Mouse (Mus musculus) forebrain, embryonic 13.5 days (tissue): ENCODE results near the gene Pcgf1. TPM values are rescaled to one million over a fixed set of nuclear protein-coding genes. Genes with fewer than 3 reads are reported as not detected.

Source experiments
- ATAC-seq: fragments of 200-750 bp; cut with Nextera tagmentation; 2 replicates; pipeline ENCODE4 v1.8.0; 2017
- H3K27ac ChIP-seq: fragments of 300-500 bp; sonication (generic); 2 replicates; pipeline ENCODE4 v1.5.1; 2015; ENCODE audit warnings: inconsistent platforms, mild to moderate bottlenecking, moderate library complexity
- H3K27me3 ChIP-seq: fragments of 300-500 bp; sonication (generic); 2 replicates; pipeline ENCODE4 v1.6.1; 2015; ENCODE audit warnings: mild to moderate bottlenecking, inconsistent platforms
- H3K36me3 ChIP-seq: fragments of 300-500 bp; sonication (generic); 2 replicates; pipeline ENCODE4 v1.6.1; 2015; ENCODE audit warnings: mild to moderate bottlenecking, inconsistent platforms; ENCODE audit not compliant: poor library complexity, severe bottlenecking
- H3K4me1 ChIP-seq: fragments of 300-500 bp; sonication (generic); 2 replicates; pipeline ENCODE4 v1.6.1; 2015; ENCODE audit warnings: inconsistent platforms
- H3K4me2 ChIP-seq: fragments of 300-500 bp; sonication (generic); 2 replicates; pipeline ENCODE4 v1.6.1; 2015; ENCODE audit warnings: inconsistent platforms, mild to moderate bottlenecking, moderate library complexity
- H3K4me3 ChIP-seq: fragments of 300-500 bp; sonication (generic); 2 replicates; pipeline ENCODE4 v1.5.1; 2015; ENCODE audit warnings: mild to moderate bottlenecking, inconsistent platforms
- H3K9ac ChIP-seq: fragments of 300-500 bp; sonication (generic); 2 replicates; pipeline ENCODE4 v1.6.1; 2015; ENCODE audit warnings: mild to moderate bottlenecking, inconsistent platforms
- H3K9me3 ChIP-seq: fragments of 300-500 bp; sonication (generic); replicated peaks from 2 replicates; pipeline ENCODE4 v1.6.1; 2016; ENCODE audit warnings: inconsistent platforms
- WGBS: fragments of 180-500 bp; shearing (Covaris S2); methylation state at CpG from one replicate; pipeline ENCODE4 v1.1.7; 2015; 5-methylcytosine and 5-hydroxymethylcytosine counted together
- polyA plus RNA-seq: library from polyadenylated mRNA; unstranded; fragments of >200 nt; fragmentation: Nextera tagmentation; extraction: Ambion mirVana; gene quantifications from 2 replicates; pipeline ENCODE4 v1.2.1, GENCODE M21; 2015

The Pcgf1 gene
- polyA plus RNA-seq, 1 experiment from 2014 or later, result 46.5 TPM

GRCm38 (mm10) chr6:83068706-83069487, 8.8 kb upstream of the Pcgf1 start:
- ATAC-seq, result no peak
- Histone ChIP-seq H3K36me3 (no peaks in the 10 kb centered on the region), H3K4me2 (peak overlapping the region; percentile 18), H3K27me3 (peaks cover 100% of the 10 kb centered on the region), H3K9me3 (no peaks in the 10 kb centered on the region), H3K9ac (no peak overlapping the region), H3K4me1 (peaks cover 28% of the 10 kb centered on the region), H3K4me3 (peak overlapping the region; percentile 23), H3K27ac (no peak overlapping the region)
- under 1% methylated on average over 74 of the region's 81 CpGs for WGBS

DNA sequence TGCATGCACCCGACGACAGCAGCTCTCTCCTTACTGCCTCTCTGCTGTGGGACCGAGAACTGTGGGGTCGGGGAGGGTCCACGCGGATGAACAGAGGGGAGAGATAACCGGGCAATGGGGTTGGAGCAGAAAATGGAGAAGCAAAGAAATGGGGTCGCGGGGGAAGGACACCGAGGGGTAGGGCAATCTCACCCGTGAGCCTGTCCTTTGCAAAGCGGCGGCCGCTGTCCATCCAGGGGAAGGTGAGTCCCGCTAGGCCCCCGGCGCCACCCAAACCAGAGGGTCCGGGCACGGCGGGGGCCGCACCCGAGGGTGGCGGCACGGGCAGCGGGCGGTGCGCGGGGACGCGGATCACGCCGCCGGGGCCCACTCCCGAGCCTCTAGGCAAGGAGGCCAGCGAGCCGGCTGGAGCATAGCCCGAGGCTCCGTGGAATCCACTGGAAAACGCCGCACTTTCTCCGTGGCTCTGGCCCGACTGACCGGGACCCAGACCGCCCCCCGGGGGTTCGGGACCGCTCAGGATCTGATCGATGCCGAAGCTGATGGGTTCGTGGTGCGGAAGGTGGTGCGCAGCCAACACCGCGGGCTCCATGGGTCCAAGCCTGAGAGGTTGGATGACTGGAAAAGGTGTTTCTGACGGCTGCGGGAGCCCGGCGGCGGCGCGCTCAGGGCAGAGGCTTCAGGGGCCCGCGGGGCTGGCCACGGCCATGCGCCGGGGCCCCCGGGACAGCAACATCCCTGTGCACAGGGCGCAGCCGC, 8.0 kb upstream of the Pcgf1 start:
- 0 out of 2 replicates have a peak, but pooled peaks have one; percentile 20 for ATAC-seq
- WGBS, result 1% methylated on average over 65 of the region's 69 CpGs
- Histone ChIP-seq H3K9me3 (no peaks in the 10 kb centered on the region), H3K27ac (no peak overlapping the region), H3K4me3 (peak overlapping the region; percentile 21), H3K36me3 (no peaks in the 10 kb centered on the region), H3K4me1 (peaks cover 28% of the 10 kb centered on the region), H3K27me3 (peaks cover 100% of the 10 kb centered on the region), H3K9ac (no peak overlapping the region), H3K4me2 (peak overlapping the region; percentile 33)

- no peak within 1 kb of the TSS for H3K27ac ChIP-seq
- H3K4me1 ChIP-seq, result peaks cover 28% of the 10 kb centered on the region
- no peaks in the 10 kb centered on the region for H3K36me3 ChIP-seq
- H3K9me3 ChIP-seq, result no peaks in the 10 kb centered on the region
- peak within 1 kb of the TSS; percentile 23 for H3K4me3 ChIP-seq
- no peak within 1 kb of the TSS for H3K9ac ChIP-seq
- ATAC-seq, result no peak
- peaks cover 100% of the 10 kb centered on the region for H3K27me3 ChIP-seq
- H3K4me2 ChIP-seq, result peak within 1 kb of the TSS; percentile 33
- 0% methylated on average over 9 of the region's 10 CpGs for WGBS
Measured at GRCm38 (mm10) chr6:83070247-83070310, 7.6 kb upstream of the Pcgf1 start, which contains the start of gene Tlx2. Tlx2 (minus strand) TSS chr6:83070293.

- H3K9me3 ChIP-seq, result no peaks in the 10 kb centered on the region
- H3K36me3 ChIP-seq, result no peaks in the 10 kb centered on the region
- WGBS, result under 1% methylated on average over 55 of the region's 58 CpGs
- peaks cover 100% of the 10 kb centered on the region for H3K27me3 ChIP-seq
- H3K4me1 ChIP-seq, result peaks cover 28% of the 10 kb centered on the region
- ATAC-seq, result 0 out of 2 replicates have a peak, but pooled peaks have one; percentile 13
- no peak overlapping the region for H3K9ac ChIP-seq
- H3K4me3 ChIP-seq, result peak overlapping the region; percentile 21
- H3K4me2 ChIP-seq, result peak overlapping the region; percentile 33
- H3K27ac ChIP-seq, result no peak overlapping the region
Measured at GRCm38 (mm10) chr6:83070311-83071219, 7.1 kb upstream of the Pcgf1 start.

- Histone ChIP-seq H3K27me3 (peaks cover 100% of the 10 kb centered on the region), H3K9me3 (no peaks in the 10 kb centered on the region), H3K4me2 (0 out of 2 replicates have a peak overlapping the region, but pooled peaks have one; percentile 13), H3K36me3 (no peaks in the 10 kb centered on the region), H3K9ac (no peak overlapping the region), H3K27ac (no peak overlapping the region), H3K4me1 (peaks cover 28% of the 10 kb centered on the region), H3K4me3 (0 out of 2 replicates have a peak overlapping the region, but pooled peaks have one; percentile 9)
- ATAC-seq, result peak; percentile 52; the same call in 1 of the 2 replicates
- WGBS, result 1% methylated on average over 18 of the region's 24 CpGs
Measured at GRCm38 (mm10) chr6:83071220-83071619, 6.4 kb upstream of the Pcgf1 start.

GRCm38 (mm10) chr6:83074979-83075378, 2.7 kb upstream of the Pcgf1 start:
- peaks cover 74% of the 10 kb centered on the region for H3K27me3 ChIP-seq
- H3K4me1 ChIP-seq, result peaks cover 37% of the 10 kb centered on the region
- no peak overlapping the region for H3K27ac ChIP-seq
- H3K36me3 ChIP-seq, result peaks cover 1% of the 10 kb centered on the region; the same call in 1 of the 2 replicates
- H3K9ac ChIP-seq, result no peak overlapping the region
- H3K4me2 ChIP-seq, result no peak overlapping the region
- no peaks in the 10 kb centered on the region for H3K9me3 ChIP-seq
- WGBS, result 19% methylated on average over 2 of the region's 2 CpGs
- no peak for ATAC-seq
- no peak overlapping the region for H3K4me3 ChIP-seq

GRCm38 (mm10) chr6:83078324-83078858, 722 bp downstream of the Pcgf1 start:
- ATAC-seq, result peak; percentile 94
- WGBS, result under 1% methylated on average over 46 of the region's 46 CpGs
- no peaks in the 10 kb centered on the region for H3K9me3 ChIP-seq
- peaks cover 51% of the 10 kb centered on the region for H3K27me3 ChIP-seq
- H3K9ac ChIP-seq, result peak overlapping the region; percentile 84
- H3K27ac ChIP-seq, result peak overlapping the region; percentile 87
- H3K4me3 ChIP-seq, result peak overlapping the region; percentile 79
- peaks cover 21% of the 10 kb centered on the region for H3K4me1 ChIP-seq
- H3K4me2 ChIP-seq, result peak overlapping the region; percentile 97
- peaks cover 29% of the 10 kb centered on the region for H3K36me3 ChIP-seq

GRCm38 (mm10) chr6:83080210-83080609, 2.5 kb downstream of the Pcgf1 start:
- Histone ChIP-seq H3K36me3 (peaks cover 29% of the 10 kb centered on the region), H3K4me1 (peaks cover 21% of the 10 kb centered on the region), H3K4me2 (0 out of 2 replicates have a peak overlapping the region, but pooled peaks have one; percentile 97), H3K4me3 (no peak overlapping the region), H3K27me3 (peaks cover 51% of the 10 kb centered on the region), H3K9ac (no peak overlapping the region), H3K9me3 (no peaks in the 10 kb centered on the region), H3K27ac (no peak overlapping the region)
- WGBS, result 94% methylated on average over 5 of the region's 5 CpGs
- no peak for ATAC-seq

DNA sequence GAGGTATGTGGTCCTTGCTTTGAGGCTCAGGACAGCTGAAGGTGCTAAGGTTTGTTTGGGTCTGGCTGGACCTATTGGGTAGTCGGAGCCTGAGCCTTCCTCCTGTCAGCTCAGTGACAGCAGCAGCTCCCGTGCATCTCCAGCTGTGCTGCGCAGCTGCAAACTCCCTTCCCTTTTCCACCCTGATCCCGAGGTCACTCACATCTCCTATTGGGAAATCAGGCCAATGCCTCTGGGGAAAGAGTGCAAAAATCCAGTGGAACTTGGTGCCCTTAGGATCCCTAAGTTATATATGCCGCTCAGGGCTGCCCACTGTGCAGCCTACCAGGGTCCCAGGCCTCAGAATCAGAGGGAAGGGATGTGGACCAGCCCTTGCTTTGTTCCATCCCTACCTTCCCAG, 5.8 kb downstream of the Pcgf1 start:
- no peak overlapping the region for H3K4me2 ChIP-seq
- ATAC-seq, result no peak
- WGBS, result 5% methylated on average over 5 of the region's 5 CpGs
- H3K27ac ChIP-seq, result no peak overlapping the region
- H3K4me1 ChIP-seq, result peaks cover 19% of the 10 kb centered on the region
- no peak overlapping the region for H3K9ac ChIP-seq
- H3K36me3 ChIP-seq, result peaks cover 29% of the 10 kb centered on the region
- H3K9me3 ChIP-seq, result no peaks in the 10 kb centered on the region
- peaks cover 63% of the 10 kb centered on the region for H3K27me3 ChIP-seq
- H3K4me3 ChIP-seq, result no peak overlapping the region

DNA sequence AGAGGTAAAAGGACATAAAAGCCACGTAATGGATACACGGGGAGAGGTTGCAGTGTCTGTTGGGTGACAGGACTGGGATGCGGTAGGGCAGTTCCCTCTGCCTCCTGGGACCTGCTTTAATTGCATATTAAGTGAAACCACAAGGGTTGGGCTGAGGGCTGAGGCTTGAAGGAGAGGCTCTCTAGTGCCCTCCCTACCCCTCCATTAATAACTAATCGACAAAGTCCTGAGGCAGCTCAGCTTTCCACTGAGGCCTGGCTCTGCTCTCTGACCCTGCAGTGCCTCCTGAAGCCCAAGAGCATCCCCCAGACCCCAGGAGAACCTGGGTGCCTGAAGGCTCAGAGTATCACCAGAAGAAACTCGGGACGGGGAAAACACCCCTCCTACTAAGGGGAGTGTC, 6.8 kb downstream of the Pcgf1 start:
- H3K4me2 ChIP-seq, result no peak overlapping the region
- no peak for ATAC-seq
- WGBS, result 5% methylated on average over 6 of the region's 6 CpGs

GRCm38 (mm10) chr6:83086121-83087035, 8.7 kb downstream of the Pcgf1 start, which contains the start of gene Lbx2:
Lbx2 (plus strand) TSS chr6:83086367.
- Histone ChIP-seq H3K27ac (no peak within 1 kb of the TSS), H3K4me2 (peak within 1 kb of the TSS; percentile 5; the same call in 1 of the 2 replicates), H3K4me1 (peaks cover 6% of the 10 kb centered on the region; the same call in 1 of the 2 replicates), H3K36me3 (peaks cover 14% of the 10 kb centered on the region; the same call in 1 of the 2 replicates), H3K9ac (0 out of 2 replicates have a peak within 1 kb of the TSS, but pooled peaks have one; percentile 16), H3K9me3 (no peaks in the 10 kb centered on the region), H3K4me3 (0 out of 2 replicates have a peak within 1 kb of the TSS, but pooled peaks have one; percentile 4), H3K27me3 (peaks cover 88% of the 10 kb centered on the region)
- no peak for ATAC-seq
- 2% methylated on average over 42 of the region's 42 CpGs for WGBS

More for the DNA sequence above, 6.8 kb downstream of the Pcgf1 start:
- Histone ChIP-seq H3K27me3 (peaks cover 71% of the 10 kb centered on the region), H3K9me3 (no peaks in the 10 kb centered on the region), H3K27ac (no peak overlapping the region), H3K36me3 (peaks cover 29% of the 10 kb centered on the region), H3K4me3 (no peak overlapping the region), H3K4me1 (peaks cover 12% of the 10 kb centered on the region), H3K9ac (no peak overlapping the region)
